Mouse (Mus musculus) testis, postnatal 10 days (tissue): ENCODE measurements around the gene Ssh2.
"Not testable (repeated sequence)": the region's sequence is repeated elsewhere in the genome, so short reads cannot be mapped to it uniquely, and the experiment has no call there.

Source experiments
- DNase-seq: peaks from one replicate; pipeline ENCODE4 v3.0.0; 2021; ENCODE audit warnings: low spot score

Ssh2 gene

GRCm38 (mm10) chr11:77348985-77349384, 132.9 kb downstream of the Ssh2 start:
- no peak for DNase-seq

DNA sequence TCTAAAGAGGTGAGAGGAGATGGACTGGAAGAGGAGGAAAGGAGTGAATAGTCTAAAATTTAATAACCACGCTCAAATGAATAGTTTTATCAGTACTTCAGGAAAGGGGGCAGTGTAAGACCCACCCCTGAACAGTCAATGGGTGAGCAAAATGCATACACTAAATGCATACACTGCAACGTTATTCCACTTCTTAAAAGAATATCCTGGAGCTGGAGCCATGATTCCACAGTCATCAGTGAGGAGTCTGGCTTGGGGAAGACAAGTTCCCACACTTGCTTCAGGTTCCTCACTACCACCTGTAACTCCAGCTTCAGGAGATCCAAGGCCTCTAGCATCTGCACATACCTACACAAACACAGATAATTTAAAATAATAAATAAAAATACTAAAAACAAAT, 133.6 kb downstream of the Ssh2 start:
- no peak for DNase-seq

- no peak for DNase-seq
Observed at GRCm38 (mm10) chr11:77355055-77355454, 139.0 kb downstream of the Ssh2 start.

DNA sequence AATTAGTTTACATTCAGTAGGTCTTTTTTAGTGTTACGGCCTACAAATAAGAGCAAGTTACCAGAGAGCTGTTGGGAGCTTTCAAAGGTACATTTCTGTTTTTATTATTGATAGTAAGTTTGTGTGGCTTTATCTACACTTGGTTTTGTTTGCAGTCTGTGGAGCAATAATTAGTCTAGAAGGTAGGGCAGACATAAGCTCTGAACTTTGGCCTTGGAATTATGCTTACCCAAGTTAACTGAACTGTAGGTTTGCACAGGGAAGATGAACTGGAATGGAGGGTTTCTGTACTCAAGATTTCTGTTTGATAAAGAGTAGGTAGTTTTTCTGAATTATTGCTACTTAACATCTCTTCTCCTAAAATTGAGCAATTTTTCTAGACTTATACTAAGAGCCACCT, 141.8 kb downstream of the Ssh2 start:
- no peak for DNase-seq

GRCm38 (mm10) chr11:77363476-77363875, 147.4 kb downstream of the Ssh2 start:
- DNase-seq: no peak

DNA sequence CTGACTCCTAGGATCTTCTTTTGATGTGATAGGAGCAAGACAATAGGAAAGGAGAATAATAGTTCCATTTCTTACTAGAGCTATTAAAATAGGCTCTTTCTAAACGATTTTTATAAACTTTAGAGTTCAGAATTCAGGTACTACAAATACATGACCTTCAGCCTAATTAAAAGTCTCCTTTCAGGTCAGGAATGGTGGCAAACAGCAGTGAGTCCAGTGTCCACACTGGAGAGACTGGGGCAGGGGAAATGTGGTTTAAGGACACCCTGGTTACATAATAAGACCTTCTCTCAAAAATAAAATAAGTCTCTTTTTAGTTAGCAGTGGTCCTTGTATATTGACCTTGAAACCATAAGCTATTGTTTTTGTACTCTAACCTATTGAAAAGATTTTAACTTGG, 148.3 kb downstream of the Ssh2 start:
- DNase-seq: no peak

DNA sequence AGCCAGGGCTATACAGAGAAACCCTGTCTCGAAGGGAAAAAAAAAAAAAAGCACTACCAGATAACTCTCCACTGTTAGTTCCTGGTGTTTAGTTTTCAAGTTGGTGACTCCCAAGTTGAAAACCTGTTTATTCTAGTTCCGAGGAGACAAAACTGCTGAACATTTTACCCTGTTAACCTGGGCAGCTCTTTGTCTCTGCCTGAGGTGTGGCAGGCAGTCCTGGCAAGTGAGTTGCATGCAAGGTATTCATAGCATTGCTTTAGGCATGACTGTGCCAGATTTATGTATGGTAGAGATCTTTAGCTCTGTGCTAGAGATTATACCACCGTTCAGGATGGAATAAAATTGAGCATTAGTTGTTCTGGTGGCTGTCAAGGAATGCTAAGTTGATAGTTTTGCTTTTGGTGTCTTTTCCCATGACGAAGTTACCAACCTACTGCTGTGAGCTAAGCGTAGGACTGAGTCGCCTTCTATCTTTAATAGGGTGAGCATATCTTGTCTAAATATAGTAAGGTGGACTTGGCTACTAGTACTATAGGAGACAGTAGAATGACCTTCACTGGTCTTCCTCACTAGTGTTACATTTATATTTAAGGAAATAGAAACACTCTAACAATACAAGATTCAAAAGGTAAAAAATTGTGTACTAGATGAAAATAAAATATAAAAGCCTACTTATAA, 149.8 kb downstream of the Ssh2 start:
- no peak for DNase-seq

GRCm38 (mm10) chr11:77367541-77368270, 151.6 kb downstream of the Ssh2 start:
- no peak for DNase-seq

GRCm38 (mm10) chr11:77369188-77369840, 153.2 kb downstream of the Ssh2 start:
- DNase-seq: no peak

GRCm38 (mm10) chr11:77369841-77370191, 153.7 kb downstream of the Ssh2 start:
- DNase-seq: no peak

- no peak for DNase-seq
Observed at GRCm38 (mm10) chr11:77371088-77371487, 155.0 kb downstream of the Ssh2 start.

GRCm38 (mm10) chr11:77371696-77372095, 155.6 kb downstream of the Ssh2 start:
- DNase-seq: no peak

DNA sequence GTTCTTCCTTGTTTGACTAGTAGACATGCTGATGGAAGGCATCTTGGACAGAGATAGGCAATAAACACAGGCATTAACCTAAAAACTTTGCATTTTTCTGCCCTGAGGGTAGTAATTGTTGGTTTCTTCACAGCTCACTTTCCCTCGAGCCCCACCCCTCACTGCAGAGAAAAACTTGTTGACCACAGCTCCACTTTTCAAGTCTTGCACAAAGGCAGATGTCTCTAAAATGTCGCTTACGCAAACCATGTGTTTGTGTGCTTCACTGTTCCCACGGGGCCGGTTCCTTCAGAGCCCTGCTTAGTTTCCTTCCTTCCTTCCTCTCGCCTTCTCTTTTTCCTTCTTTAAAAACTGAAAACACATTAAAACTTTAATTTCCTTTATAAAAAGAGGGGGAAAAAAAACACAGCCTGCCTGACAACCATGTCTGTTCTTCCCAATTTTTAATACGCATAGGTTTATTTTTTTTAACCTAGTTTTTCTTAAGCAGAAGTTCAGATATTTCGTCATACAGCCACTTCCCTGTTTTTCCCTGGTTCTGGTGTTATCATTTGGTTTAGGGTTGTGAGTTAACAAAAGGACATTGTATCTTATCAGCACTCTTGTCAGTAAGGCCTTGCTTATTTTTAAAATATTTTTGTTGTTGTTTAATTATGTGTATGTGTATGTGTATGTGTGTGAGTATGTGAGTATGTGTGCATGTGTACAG, 156.3 kb downstream of the Ssh2 start:
- no peak for DNase-seq

GRCm38 (mm10) chr11:77378622-77379021, 162.5 kb downstream of the Ssh2 start:
- DNase-seq: no peak

DNA sequence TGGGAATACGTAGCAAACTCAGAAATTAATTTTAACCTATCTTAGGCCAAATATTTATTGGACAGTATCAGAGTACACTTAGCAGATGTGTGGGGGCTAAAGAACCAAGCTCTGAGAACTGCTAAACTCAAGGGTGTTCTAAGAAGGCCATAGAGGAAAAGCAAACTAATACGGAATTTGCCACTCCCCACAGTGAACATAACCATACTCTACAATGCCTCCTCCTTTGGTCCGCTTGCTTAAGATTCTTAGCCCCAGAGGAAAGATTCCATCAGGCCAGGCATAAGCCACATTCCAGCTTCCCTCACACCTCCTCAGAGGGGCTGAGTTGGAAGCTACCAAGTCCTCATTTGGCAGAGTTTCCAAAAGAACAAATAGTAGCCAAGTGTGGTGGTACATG, 165.1 kb downstream of the Ssh2 start:
- DNase-seq: no peak

- DNase-seq: no peak
Observed at GRCm38 (mm10) chr11:77384151-77384550, 168.1 kb downstream of the Ssh2 start.

DNA sequence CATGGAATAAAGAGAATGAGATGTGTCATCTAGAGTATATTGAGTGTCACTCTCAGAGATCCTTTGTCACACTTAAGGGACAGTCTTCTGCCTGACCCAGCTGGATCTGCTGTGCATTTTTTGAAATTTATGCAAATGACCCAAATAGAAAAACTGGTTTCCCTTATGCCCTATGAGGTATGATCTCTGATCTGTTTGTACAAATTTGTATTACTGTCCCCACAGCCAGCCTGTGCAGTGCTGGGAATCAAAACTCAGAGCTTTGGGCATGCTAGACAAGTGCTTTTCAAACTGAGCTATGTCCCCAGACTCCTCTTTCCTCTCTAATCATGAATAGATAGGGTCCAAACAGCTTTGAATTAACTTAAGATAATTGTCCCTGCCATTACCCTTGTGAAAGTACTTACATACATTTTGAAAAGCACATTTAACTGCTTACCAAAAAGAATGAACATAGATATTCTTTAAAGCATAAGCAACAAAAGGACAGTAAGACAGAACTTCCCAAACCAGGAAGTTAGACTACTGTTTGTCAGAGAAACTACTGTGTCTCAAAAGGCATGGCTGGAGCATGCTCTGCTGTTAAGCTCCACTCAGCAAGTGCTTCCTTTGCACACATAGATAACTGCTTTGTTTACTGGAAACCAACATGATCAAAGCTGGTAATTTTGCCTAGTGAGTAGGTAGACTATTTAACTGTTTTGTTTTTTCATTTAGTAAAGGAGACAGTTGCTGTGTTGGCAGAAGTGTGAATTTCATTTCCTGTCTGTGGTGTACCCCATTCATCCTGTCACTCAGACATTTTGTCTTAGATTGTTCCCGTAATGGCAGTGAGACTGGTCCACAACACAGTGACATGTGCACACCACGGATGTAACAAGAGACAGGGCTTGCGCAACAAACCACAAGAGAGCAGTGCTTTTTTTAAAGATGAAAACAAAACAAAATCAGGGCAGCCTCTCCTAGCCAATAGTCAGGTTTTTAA, 169.9 kb downstream of the Ssh2 start:
- DNase-seq: no peak

DNA sequence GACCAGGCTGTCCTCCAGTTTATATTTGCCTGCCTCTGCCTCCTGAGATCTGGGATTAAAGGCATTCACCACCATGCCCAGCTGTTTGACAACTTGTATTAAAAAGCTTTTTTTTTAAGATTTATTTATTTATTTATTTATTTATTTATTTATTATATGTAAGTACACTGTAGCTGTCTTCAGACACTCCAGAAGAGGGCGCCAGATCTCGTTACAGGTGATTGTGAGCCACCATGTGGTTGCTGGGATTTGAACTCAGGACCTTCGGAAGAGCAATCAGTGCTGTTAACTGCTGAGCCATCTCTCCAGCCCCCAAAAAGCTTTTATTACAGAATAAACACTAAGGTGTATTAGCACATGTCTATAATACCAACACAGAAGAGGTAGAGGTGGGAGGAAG, 172.1 kb downstream of the Ssh2 start:
- DNase-seq: not testable (repeated sequence)

DNA sequence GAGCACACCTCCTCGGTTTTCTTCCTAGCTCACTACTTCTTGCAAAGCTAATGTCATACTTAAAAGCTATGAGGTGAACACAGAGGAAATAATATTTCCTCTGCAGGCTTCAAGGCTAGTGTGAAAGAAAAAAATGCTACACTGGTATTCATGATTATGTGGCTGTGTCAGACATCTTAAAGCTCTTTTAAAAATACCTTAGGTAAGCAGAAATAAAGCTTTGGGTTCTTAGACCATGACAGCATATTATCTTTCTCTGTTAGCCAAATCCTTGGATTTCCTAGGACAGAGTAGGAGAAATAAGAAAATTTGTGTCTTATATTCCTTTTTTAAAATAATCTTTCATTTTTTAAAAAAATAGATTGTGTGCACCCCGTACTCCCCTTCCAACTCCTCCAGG, 179.5 kb downstream of the Ssh2 start:
- no peak for DNase-seq

DNA sequence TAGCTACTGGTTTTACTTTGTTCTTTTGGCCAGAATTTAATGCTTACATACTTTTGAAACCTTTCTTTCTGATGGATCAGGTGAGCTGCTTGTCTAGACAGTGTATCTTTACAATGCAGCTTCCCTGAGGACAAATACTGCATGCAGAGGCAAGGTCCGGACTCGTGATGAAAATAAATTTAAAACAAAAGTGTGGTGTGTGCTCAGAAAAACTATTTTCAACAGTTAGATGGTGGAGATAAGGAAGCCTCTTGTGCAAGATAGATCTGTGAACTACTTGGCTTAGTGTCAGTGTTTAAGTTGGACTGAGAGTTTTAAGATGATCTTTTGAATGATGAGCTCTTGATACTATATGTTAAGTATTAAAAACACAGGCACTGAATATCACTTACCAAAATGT, 186.4 kb downstream of the Ssh2 start:
- no peak for DNase-seq

DNA sequence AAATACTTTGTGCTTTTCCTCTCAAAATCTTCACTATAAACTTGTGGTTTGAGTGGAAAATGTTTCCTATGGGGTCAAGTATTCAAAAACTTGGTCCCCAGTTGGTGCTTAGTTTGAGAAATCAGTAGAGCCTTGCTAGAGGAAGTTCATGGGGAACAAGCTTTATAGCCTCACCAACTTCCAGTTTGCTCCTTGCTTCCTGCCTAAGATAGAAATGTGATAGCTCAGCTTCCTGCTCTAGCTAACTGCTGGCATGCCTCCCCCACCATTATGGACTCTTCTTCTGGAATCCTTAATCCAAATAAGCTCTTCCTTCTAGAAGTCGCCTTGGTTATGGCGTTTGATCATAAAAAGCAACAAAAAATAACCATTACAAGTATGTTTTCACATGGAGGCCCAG, 190.2 kb downstream of the Ssh2 start:
- DNase-seq: no peak

DNA sequence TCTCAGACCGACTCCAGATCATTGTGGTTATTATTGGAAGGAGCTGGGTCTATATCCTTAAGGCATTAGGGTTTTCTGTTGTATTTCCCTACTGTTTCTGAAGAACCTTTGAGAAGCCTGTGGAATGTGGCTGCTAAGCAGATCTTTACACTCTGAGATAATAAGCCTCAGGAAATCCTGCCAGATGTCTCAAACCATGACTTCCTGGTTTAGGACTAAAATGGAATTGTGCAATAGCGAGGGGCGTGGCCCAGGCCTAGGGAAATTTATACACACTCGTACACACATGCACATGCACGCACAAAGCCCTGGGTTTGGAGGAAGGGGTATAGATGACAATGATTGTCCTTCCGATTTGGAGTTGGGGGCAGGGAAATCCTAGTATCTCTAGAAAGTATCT, 193.8 kb downstream of the Ssh2 start:
- no peak for DNase-seq
